Mouse (Mus musculus): ENCODE measurements around the gene Dhx37.
"Not testable (repeated sequence)": the region's sequence is repeated elsewhere in the genome, so short reads cannot be mapped to it uniquely, and the experiment has no call there.

Dhx37 gene

DNA sequence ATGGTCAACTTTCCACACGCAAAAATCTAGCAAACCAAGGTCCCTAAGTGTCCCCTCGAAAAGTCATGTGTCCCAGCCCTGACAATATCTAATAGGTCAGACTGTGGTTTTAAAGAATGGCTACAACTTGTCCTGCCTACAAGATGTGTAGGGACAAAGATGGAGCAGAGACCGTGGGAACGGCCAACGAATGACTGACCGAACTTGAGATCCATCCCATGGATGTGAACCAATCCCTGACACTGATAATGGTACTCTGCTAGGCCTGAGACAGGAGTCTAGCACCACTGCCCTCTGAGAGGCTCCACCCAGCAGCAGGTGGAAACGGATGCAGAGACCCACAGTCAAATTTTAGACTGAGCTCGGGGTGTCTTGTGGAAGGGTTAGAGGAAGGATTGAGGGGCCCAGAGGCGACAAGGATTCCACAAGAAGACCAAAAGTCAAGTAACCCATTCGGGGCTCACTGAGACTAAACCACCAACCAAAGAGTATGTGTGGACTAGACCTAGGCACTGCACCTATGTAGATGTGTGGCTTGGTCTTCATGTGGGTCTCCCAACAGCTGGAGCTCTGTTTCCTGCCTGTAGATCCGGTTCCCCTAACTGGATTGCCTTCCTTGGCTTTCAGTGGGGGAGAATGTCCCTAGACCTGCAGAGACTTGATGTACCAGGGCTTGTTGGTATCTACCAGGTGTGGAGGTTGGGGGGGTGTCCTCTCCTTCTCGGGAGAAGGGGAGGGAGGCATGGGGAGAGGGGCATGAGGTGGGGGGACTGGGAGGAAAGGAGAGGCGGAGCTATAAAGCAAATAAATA, 26.7 kb downstream of the Dhx37 start:
- DNase-seq, result no peak

DNA sequence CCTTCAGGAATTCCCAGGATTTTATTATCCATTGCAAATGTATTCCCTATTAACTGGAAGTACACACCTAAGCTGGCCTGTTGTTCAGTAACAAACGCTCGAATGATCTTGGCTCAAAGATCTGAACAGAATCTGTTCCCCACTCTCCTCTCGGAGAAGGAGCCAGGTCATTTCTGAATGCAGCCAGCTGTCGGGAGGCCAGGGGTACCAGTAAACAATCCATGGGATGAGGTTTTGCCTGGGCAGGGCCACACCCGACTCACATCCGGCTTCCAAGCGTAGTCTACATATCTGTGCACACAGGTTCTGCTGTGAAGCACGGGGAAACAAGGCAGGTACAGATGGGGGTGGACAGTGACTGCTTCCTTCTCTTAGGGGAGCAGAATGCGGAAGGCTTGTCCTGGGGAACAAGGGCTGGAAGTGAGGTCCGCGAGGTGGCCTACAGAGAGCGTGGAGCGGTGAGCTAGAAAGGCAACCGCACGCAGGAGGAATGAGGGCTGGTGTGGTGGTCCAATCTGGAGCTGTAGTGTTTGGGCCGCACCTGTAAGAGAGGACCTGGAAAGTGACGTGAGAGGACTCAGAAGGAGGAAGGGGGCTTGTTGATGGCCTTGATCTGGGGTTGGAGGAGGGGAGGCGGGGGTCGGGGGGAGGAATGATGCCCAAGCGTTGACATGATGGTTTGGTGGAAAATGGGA, 27.5 kb downstream of the Dhx37 start:
- DNase-seq, result peak; percentile 70

DNA sequence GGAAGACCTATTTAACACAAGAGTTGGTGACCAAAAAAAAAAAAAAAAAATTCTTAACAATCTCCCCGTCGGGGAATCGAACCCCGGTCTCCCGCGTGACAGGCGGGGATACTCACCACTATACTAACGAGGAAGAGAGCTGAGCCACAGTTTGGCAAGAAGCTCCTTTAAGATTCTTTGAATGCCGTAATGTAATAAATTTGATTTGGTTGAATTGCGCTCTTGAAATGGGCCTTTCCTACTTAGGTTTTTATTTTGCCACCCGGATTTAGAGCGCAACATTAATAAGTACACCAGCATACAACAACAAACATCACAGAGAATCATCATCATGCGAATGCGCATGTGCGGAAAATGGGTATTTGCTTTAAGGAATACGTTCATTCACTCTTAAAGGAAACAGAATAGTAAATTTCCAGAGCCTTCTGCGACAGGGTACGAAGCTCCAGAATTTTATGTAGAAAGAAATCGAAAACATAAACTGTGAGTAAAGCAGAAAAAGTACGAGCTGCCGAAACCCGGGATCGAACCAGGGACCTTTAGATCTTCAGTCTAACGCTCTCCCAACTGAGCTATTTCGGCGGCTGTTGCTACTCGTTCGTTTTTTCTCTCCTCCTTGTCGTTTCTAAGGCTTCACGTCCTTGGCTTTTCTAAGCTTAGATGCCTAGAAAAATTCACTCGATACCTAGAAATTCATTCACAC, 28.2 kb downstream of the Dhx37 start:
- peak; percentile 91 for DNase-seq

DNA sequence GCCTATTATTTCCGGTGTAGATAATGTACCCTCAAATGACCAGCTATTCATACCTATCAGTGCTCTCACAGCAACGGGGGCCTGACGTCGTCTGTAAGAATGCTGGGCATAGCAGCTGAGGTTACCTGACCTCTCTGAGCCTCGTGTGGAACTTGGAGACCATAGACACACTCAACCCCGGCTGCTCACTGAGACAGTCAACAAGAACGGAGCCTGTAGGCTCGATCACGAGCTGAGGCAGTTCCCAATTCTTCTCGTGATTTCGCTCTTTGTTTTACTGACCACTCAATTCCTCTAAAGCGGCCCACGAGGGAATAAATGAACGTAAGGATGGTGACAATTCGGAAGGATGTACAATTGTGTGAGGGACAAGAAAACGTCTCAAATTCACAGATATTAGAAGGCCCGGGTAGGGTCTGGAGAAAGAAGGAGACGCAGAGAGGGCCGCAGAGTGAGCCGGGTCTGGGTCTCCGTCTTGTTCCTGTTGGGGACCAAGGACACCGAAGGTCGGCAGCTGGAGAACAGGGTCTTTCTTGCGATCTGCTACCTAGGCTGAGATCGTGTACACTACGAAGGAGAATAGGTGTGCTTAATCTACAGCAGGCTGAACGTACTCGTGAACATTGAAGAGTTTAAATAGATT, 28.9 kb downstream of the Dhx37 start:
- no peak for DNase-seq

DNA sequence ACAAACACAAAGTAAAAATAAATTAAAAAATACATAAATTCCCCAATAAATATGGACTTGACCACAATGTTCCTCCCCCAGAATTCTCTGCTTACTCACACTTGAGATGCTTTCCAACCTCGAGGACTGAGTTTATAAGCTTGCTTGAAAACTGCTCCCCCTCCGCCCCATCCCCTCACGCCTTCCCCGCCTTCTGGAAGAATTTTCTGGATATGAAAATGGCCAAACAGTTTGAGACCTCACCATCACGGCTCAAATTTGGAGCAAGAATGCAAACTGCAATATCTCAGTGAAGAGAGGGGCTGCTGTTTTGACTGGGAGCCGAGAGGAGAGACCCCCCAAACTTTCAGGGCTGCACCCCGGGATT, 29.4 kb downstream of the Dhx37 start:
- no peak for DNase-seq

DNA sequence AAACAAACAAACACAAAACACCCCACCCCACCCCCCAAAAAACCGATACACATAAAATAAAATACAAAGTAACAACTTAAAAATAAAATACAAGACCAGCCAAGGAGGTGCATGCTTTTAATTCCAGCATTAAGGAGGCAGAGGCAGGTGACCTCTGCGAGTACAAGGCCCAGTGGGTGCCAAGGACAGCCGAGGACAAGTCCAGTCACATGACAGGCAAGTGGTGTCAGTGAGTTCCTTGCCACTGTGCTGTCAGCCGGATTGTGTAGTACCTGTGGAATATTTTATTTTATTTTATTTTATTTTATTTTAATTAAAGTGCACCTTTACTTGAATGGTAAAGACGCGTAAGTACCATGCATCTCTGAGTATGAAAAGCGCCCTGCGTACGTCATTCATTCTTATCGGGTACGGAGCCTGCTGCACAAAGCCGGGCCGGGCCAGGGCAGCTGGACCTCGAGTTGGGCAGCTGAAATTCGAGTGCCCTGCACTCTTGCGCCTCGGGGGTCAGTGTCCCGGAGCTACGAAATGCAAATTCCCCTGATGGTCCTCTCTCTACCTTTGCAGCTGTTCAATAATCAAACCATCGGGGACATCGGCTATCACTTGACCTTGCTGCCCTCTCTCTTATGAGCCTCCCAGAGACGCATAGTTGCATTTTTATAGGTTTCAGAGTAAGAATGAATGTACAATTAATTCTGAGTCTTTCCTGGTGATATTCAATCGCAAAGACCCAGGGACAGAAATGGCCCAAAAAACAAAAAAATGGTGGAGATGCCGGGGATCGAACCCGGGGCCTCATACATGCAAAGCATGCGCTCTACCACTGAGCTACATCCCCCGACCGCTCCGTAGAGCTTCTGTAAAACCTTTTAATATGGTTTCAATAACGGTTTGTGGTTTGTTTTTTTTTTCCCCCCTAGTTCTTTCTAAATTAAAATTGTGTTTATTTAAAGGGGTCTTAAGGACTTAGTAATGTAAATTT, 30.1 kb downstream of the Dhx37 start:
- peak; percentile 67 for DNase-seq

DNA sequence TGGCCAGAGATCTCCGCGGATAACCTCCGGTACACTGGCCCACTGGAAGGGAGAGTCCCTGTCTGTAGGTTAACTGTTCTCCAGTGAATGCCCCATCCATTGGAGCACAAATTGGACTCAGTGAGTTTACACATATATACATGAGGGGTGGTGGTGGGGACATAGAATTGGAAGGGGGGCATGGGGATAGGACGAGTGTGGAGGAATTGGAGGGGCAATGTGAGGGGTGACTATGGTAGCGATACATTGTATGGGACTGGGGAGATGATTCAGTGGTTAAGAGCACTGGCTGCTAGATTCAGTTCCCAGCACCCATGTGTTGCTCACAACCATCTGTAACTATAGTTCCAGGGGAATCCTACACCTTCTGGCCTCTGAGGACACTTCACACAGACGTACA, 30.9 kb downstream of the Dhx37 start:
- DNase-seq, result no peak

DNA sequence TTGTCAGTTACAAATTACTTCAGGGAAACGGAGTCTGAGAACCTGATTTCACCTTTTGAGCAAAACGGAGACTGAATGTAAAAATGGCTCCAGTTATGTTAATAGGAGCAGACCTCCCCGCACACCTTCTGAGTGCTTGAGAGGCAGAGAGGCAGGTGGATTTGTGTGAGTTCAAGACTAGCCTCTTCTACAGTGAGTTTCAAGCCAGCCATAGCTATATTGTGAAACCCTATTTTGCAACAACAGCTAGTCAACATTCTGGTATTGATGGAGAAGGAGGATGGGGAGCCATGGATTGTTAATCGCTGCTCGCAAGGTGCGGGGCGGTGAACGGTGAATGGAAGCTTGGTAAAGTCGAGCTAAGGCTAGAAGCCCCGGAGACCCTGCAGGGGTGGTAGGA, 31.4 kb downstream of the Dhx37 start:
- no peak for DNase-seq

DNA sequence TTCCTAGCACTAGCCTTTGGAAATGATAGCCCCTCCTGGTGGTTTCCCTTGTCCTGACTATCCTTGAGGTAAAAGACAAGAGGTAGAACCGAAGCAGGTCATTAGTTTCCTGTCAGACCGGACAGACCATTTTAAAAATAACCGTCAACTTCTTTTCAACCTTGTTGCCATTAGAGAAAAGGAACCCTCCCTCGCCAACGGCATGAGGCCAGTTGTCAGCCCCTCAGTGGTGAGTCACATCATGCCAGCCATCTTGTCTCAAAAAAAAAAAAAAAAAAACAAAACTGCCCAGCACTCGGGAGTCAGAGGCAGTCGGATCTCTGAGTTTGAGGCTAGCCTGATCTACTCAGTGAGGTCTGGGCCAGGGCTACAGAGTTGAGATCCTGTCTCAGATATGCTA, 33.0 kb downstream of the Dhx37 start:
- DNase-seq, result no peak

DNA sequence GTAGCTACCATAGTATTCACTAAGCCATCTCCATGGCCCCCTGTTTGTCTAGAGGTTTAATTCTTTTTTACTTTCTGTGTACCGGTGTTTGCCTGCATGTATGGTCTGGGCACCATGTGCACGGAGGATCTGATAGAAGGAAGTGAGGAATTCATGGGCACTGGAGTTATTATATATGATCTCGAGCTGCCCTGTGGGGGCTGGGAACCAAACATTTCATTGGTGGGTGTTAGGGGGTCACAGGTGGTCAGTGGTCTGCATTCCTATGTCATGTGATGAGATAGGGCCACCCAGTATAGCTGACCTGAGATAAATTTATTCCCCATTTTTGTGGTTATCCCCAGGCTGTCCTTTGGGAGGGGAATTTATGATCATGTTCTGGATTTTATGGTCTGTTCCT, 38.9 kb downstream of the Dhx37 start:
- DNase-seq, result no peak

DNA sequence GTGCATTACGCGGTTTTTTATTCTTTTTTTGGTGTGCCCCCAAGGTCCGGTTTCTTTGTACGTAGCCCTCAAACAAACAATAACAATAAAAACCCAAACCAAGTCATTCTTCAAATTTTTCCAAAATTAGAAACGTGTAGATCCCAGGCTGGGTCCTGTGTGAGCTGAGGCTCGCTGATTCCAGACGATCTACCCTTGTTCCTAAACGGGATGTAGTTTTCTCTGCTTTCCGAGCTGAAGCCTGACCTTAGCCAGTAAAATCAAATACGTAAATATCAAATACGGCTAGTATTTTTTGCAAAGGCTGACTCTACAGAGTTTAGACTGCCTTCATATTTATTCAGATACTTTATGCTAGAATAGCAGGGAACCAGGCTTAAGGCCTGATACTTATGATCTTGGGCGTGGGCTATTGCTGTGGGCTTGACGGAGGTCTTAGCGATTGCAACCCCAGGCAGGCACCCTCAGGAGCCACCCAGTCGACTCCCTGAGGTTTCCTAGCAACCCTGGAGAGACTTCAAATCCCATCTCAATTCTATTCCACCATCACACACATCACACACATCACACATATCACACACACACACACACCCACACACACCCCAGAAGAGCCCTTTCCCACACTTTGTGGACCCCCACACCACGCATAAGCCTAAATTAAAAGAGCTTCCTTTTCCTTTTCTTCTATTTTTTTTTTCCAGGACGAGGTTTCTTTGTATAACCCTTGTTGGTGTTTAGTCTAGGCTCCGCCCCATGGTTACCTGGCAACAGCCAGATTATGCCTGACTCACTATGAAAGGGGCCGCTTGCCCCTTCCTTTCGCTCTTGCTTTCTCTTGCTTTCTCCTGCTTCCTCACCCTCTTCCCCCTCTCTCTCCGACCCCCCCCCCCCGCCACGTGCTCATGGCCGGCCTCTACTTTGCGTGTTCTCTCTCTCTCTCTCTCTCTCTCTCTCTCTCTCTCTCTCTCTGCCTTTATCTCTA, 40.0 kb downstream of the Dhx37 start:
- peak; percentile 47 for DNase-seq

DNA sequence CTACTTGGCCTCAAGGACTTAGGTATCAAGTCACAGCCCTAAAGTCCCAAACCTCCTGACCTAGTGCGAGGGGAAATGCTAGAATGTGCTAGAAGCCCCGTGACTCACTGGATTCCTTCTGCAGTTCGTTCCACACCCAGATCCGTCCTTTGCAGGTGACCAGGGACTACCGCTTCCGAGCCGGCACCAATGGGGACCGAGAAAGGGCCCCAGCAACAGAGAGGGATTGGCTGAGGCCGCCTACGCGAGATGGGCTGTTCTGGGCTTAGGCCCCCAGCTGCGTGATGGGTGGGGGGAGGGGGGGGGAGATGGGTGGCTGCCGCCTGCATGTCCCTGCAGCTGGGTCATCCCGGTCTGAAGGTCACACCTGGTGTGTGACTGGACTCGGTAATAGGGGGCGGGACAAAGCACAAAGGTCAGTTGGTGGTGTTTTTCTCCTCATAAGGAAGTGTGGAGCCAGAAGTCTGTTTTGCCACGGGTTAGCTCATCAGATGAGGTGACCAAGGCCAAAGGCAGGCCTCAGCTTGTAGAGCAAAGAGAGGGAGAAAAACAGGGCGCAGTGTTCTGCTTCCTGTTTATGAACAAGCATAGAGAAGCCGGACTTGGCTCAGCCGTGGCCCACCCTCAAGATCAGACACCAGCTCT, 40.8 kb downstream of the Dhx37 start:
- peak; percentile 92 for DNase-seq

DNA sequence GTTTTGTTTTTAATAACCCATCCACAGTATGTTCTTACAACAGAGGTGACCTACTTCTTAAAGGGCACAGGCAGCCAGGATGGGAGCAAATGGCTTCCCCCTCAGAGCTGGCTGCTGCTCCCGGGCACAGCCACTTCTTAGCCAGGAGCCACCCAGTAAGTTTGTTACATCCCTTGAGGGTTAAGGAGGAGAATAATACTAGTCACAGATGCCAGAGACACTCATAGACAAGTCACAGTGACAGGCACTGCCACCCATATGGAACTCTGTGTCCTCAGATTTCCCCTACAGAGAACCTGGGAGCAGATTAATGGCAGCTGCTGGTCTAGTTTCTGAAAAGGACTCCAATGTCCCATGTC, 41.3 kb downstream of the Dhx37 start:
- DNase-seq, result no peak

DNA sequence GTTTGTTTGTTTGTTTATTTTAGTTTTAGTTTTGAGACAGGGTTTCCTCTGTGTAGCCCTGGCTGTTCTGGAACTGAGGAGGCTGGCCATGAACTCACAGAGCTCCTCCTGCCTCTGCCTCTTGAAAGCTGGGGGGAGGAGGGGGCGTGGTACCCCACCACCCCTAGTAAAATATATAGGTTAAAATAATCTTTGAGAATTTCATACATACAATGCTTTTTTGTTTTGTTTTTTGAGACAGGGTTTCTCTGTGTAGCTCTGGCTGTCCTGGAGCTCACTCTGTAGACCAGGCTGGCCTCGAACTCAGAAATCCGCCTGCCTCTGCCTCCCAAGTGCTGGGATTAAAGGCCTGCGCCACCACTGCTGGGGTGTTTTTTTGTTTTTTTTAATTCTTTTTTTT, 41.7 kb downstream of the Dhx37 start:
- DNase-seq, result not testable (repeated sequence)

DNA sequence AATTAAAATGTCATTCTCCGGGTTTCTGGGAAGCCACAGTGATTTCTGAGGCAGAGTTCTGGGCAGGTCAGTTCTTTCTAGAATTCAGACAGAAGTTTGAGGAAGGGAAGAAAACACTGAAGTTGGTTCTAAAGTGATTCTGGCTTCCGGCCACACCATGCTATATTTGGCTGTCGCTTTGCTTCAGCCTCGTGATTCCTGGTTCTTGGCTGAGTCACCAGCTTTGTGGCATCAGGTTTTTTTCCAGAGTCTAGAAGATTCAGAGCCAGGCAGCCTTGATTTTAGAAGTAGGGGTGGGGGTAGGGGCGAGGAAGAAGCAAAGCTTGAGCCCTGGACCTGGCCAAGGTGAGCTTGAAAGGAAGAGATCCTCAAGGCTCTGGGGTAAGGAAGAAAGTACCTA, 42.3 kb downstream of the Dhx37 start:
- peak; percentile 69 for DNase-seq

DNA sequence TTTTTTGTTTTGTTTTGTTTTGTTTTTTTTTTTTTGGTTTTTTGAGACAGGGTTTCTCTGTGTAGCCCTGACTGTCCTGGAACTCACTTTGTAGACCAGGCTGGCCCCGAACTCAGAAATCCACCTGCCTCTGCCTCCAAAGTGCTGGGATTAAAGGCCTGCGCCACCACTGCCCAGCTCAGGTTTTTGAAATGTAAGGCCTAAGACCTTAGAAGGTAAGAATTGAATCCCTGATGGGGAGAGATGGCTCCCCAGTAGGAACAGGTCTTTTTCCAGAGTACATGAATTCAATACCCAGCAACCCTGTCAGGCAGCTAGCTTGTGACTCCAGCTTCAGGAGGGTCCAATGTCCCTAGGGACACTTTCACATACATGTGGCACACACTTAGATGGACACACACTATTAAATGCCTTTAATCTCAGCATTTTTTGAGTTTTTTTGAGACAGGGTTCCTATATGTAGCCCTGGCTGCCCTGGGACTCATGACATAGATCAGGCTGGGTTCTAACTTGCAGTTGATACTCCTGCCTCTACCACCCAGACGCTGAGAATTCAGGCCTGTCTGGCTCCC, 42.9 kb downstream of the Dhx37 start:
- DNase-seq, result no peak

DNA sequence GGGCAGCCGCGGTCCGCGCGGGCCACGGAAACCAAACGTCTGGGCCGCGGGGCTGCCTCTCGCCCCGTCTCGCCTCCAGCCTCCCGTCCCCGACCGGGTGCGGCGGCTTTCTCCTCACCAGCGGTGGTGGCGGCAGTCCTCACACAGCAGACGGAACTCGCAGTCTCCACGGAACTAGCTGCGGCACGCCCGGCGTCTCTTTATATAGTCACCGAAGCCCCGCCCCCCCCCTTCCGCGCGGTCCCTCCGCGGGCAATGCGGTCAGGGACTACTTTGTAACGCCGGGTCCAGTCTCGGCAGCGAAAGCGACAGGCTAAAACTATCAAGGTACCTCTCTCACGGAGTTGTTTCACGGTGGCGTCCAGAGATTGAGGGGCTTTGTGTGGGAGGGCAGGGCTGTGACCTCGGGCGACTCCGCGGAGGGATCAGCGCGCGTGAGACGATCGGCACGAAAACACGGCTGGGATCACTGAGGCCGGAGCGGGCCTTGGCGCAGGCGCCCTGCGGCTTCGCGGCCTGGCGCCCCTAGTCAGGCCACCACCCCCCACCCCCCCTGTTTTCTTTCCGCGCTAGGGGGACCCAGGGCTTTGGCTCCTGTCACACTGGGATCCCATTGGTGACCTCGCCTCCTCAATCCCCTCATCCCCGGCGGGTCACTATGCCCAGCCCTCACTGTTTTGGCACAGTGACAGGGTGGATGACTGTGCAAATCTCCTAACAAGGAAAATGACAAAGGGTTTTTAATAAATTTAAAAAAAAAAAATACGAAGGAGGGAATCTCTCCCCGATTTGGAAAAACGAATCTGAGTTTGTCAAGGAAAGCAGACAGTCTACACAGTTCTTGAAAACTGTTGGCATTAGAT, 44.1 kb downstream of the Dhx37 start, which contains the start of gene Ubc:
Gene Ubc, minus strand, starts transcription at position 624 of the 863 bp plus-strand sequence.
- DNase-seq, result peak; percentile 86

DNA sequence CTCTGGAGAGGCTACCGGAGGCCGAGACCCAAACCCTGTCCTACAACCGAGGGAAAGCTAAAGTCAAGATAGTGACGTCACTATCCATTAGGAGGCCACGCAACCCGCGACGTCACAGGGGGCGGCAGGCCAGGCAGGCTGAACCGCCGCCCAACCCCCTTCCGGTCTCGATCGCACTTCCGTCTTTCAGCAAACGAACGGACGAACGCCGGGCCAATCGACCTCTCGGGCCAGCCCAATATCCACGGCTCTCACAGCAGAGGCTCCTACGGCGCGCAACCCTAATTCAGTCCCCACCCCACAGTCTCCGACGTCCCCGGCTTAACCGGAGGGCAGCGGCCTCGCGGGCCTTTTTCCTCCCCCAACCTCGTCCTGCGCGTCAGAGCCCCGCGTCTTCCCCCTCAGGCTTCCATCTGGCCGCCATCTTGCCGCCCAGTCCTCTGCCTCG, 44.8 kb downstream of the Dhx37 start, which contains the start of gene Gm10382:
Gene Gm10382, plus strand, starts transcription at position 192 of the 448 bp plus-strand sequence.
- peak; percentile 76 for DNase-seq
